Mouse (Mus musculus): ENCODE results near the gene Palm.

- no peak for TF ChIP-seq CTCF (IDR thresholded peaks at IDR 0.05; ENCODE audit: low read depth, low read length)
- TF ChIP-seq POLR2A (IDR thresholded peaks at IDR 0.05; ENCODE audit: borderline replicate concordance, low read depth, low read length): no peak
These were observed 44.9 kb upstream of the Palm start for GRCm38 (mm10) chr10:79748496-79748895.
